Mouse (Mus musculus) heart, embryonic 16.5 days (tissue): ENCODE results near the gene Ripor1. TPM values are rescaled to one million over a fixed set of nuclear protein-coding genes. Genes with fewer than 3 reads are reported as not detected.

Source experiments
- ATAC-seq: fragments of 200-750 bp; cut with Nextera tagmentation; replicated peaks from 2 replicates; pipeline ENCODE4 v1.8.0; 2017; ENCODE audit warnings: moderate number of reproducible peaks; ENCODE audit not compliant: insufficient read depth, low FRiP score; ENCODE audit errors: extremely low read depth
- H3K27ac ChIP-seq: fragments of 300-500 bp; sonication (generic); 2 replicates; pipeline ENCODE4 v1.5.1; 2014; ENCODE audit warnings: mild to moderate bottlenecking, low read length, control low read depth, moderate library complexity
- H3K27me3 ChIP-seq: fragments of 300-500 bp; sonication (generic); 2 replicates; pipeline ENCODE4 v1.6.1; 2014; ENCODE audit warnings: low read length, mixed read lengths; ENCODE audit not compliant: control insufficient read depth, insufficient read depth
- H3K36me3 ChIP-seq: fragments of 300-500 bp; sonication (generic); 2 replicates; pipeline ENCODE4 v1.6.1; 2014; ENCODE audit not compliant: control insufficient read depth, insufficient read depth
- H3K4me1 ChIP-seq: fragments of 300-500 bp; sonication (generic); 2 replicates; pipeline ENCODE4 v1.6.1; 2014; ENCODE audit warnings: low read length, mixed read lengths; ENCODE audit not compliant: control insufficient read depth, insufficient read depth
- H3K4me2 ChIP-seq: fragments of 300-500 bp; sonication (generic); 2 replicates; pipeline ENCODE4 v1.6.1; 2014; ENCODE audit warnings: low read depth, mild to moderate bottlenecking, control low read depth, low read length
- H3K4me3 ChIP-seq: fragments of 300-500 bp; sonication (generic); 2 replicates; pipeline ENCODE4 v1.5.1; 2014; ENCODE audit warnings: mild to moderate bottlenecking, control low read depth, low read length
- H3K9ac ChIP-seq: fragments of 300-500 bp; sonication (generic); 2 replicates; pipeline ENCODE4 v1.6.1; 2014; ENCODE audit warnings: low read length, control low read depth
- H3K9me3 ChIP-seq: fragments of 300-500 bp; sonication (generic); replicated peaks from 2 replicates; pipeline ENCODE4 v1.6.1; 2016; ENCODE audit warnings: low read length; ENCODE audit not compliant: control insufficient read depth
- WGBS: fragments of 180-500 bp; shearing (Covaris S2); extraction: QIAGEN DNeasy Blood & Tissue Kit; methylation state at CpG from one replicate; pipeline ENCODE4 v1.1.7; 2014; 5-methylcytosine and 5-hydroxymethylcytosine counted together
- polyA plus RNA-seq: library from polyadenylated mRNA; unstranded; fragments of >200 nt; fragmentation: Nextera tagmentation; extraction: Ambion mirVana; gene quantifications from 2 replicates; pipeline ENCODE4 v1.2.1, GENCODE M21; 2015

The Ripor1 gene
- polyA plus RNA-seq, 1 experiment from 2014 or later = 36.2 TPM

GRCm38 (mm10) chr8:105573427-105573826 is 31.6 kb upstream of the Ripor1 start:
- Histone ChIP-seq H3K27me3 (no peaks in the 10 kb centered on the region), H3K9me3 (no peaks in the 10 kb centered on the region), H3K9ac (no peak overlapping the region), H3K36me3 (no peaks in the 10 kb centered on the region), H3K27ac (no peak overlapping the region), H3K4me1 (no peaks in the 10 kb centered on the region), H3K4me3 (no peak overlapping the region), H3K4me2 (no peak overlapping the region)
- no peak for ATAC-seq

GRCm38 (mm10) chr8:105574741-105575140 is 30.3 kb upstream of the Ripor1 start:
- H3K27ac ChIP-seq = no peak overlapping the region
- no peaks in the 10 kb centered on the region for H3K4me1 ChIP-seq
- H3K36me3 ChIP-seq = no peaks in the 10 kb centered on the region
- H3K9ac ChIP-seq = no peak overlapping the region
- 49% methylated on average over 6 of the region's 6 CpGs for WGBS
- no peak for ATAC-seq
- no peak overlapping the region for H3K4me3 ChIP-seq
- H3K27me3 ChIP-seq = no peaks in the 10 kb centered on the region
- H3K4me2 ChIP-seq = no peak overlapping the region
- no peaks in the 10 kb centered on the region for H3K9me3 ChIP-seq

GRCm38 (mm10) chr8:105575538-105575937 is 29.5 kb upstream of the Ripor1 start:
- Histone ChIP-seq H3K4me1 (no peaks in the 10 kb centered on the region), H3K4me2 (no peak overlapping the region), H3K27ac (no peak overlapping the region), H3K27me3 (no peaks in the 10 kb centered on the region), H3K9me3 (no peaks in the 10 kb centered on the region), H3K9ac (no peak overlapping the region), H3K36me3 (no peaks in the 10 kb centered on the region), H3K4me3 (no peak overlapping the region)
- ATAC-seq = no peak
- WGBS = 33% methylated on average over 3 of the region's 3 CpGs

- Histone ChIP-seq H3K4me1 (no peaks in the 10 kb centered on the region), H3K9ac (no peak overlapping the region), H3K27me3 (no peaks in the 10 kb centered on the region), H3K27ac (no peak overlapping the region), H3K9me3 (no peaks in the 10 kb centered on the region), H3K4me3 (no peak overlapping the region), H3K4me2 (no peak overlapping the region), H3K36me3 (no peaks in the 10 kb centered on the region)
- 50% methylated on average over 3 of the region's 3 CpGs for WGBS
- no peak for ATAC-seq
Observed at GRCm38 (mm10) chr8:105579719-105580118, 25.3 kb upstream of the Ripor1 start.

GRCm38 (mm10) chr8:105592431-105592830 is 12.6 kb upstream of the Ripor1 start:
- H3K4me1 ChIP-seq = peaks cover 9% of the 10 kb centered on the region; the same call in 1 of the 2 replicates
- no peak overlapping the region for H3K4me2 ChIP-seq
- WGBS = 70% methylated on average over 2 of the region's 2 CpGs
- no peaks in the 10 kb centered on the region for H3K9me3 ChIP-seq
- no peak overlapping the region for H3K4me3 ChIP-seq
- H3K9ac ChIP-seq = no peak overlapping the region
- H3K27me3 ChIP-seq = no peaks in the 10 kb centered on the region
- no peak overlapping the region for H3K27ac ChIP-seq
- ATAC-seq = no peak
- H3K36me3 ChIP-seq = no peaks in the 10 kb centered on the region

GRCm38 (mm10) chr8:105593859-105594258 is 11.2 kb upstream of the Ripor1 start:
- Histone ChIP-seq H3K4me1 (peaks cover 9% of the 10 kb centered on the region; the same call in 1 of the 2 replicates), H3K36me3 (no peaks in the 10 kb centered on the region), H3K9ac (peak overlapping the region; percentile 49), H3K4me3 (peak overlapping the region; percentile 23), H3K27ac (peak overlapping the region; percentile 61), H3K4me2 (peak overlapping the region; percentile 49), H3K9me3 (no peaks in the 10 kb centered on the region), H3K27me3 (no peaks in the 10 kb centered on the region)
- peak; percentile 50 for ATAC-seq
- 14% methylated on average over 15 of the region's 15 CpGs for WGBS

- H3K4me1 ChIP-seq = peaks cover 9% of the 10 kb centered on the region; the same call in 1 of the 2 replicates
- H3K27me3 ChIP-seq = no peaks in the 10 kb centered on the region
- H3K9ac ChIP-seq = peak overlapping the region; percentile 26
- H3K27ac ChIP-seq = peak overlapping the region; percentile 38
- H3K9me3 ChIP-seq = no peaks in the 10 kb centered on the region
- ATAC-seq = no peak
- H3K4me3 ChIP-seq = peak overlapping the region; percentile 23
- H3K4me2 ChIP-seq = peak overlapping the region; percentile 49
- no peaks in the 10 kb centered on the region for H3K36me3 ChIP-seq
- WGBS = 70% methylated on average over 18 of the region's 18 CpGs
Observed at GRCm38 (mm10) chr8:105594451-105595242, 10.4 kb upstream of the Ripor1 start.

GRCm38 (mm10) chr8:105596362-105597034 is 8.6 kb upstream of the Ripor1 start:
- Histone ChIP-seq H3K4me2 (peak overlapping the region; percentile 64), H3K36me3 (no peaks in the 10 kb centered on the region), H3K4me3 (peak overlapping the region; percentile 41), H3K9ac (no peak overlapping the region; the same call in 1 of the 2 replicates), H3K27me3 (no peaks in the 10 kb centered on the region), H3K27ac (0 out of 2 replicates have a peak overlapping the region, but pooled peaks have one; percentile 30), H3K9me3 (no peaks in the 10 kb centered on the region), H3K4me1 (peaks cover 9% of the 10 kb centered on the region; the same call in 1 of the 2 replicates)
- peak; percentile 80 for ATAC-seq
- WGBS = 9% methylated on average over 14 of the region's 14 CpGs

GRCm38 (mm10) chr8:105598777-105599176 is 6.3 kb upstream of the Ripor1 start:
- H3K4me3 ChIP-seq = no peak overlapping the region
- no peak overlapping the region for H3K9ac ChIP-seq
- no peak overlapping the region for H3K4me2 ChIP-seq
- H3K4me1 ChIP-seq = peaks cover 9% of the 10 kb centered on the region; the same call in 1 of the 2 replicates
- H3K9me3 ChIP-seq = no peaks in the 10 kb centered on the region
- ATAC-seq = no peak
- H3K27ac ChIP-seq = no peak overlapping the region
- no peaks in the 10 kb centered on the region for H3K27me3 ChIP-seq
- WGBS = 53% methylated on average over 6 of the region's 6 CpGs
- no peaks in the 10 kb centered on the region for H3K36me3 ChIP-seq
